Mouse (Mus musculus): ENCODE data around the gene Hspa12b. TPM values are rescaled to one million over a fixed set of nuclear protein-coding genes. Genes with fewer than 3 reads are reported as not detected.

The Hspa12b gene
- 16.0 and 17.2 TPM in 2 replicates for polyA plus RNA-seq (2015; fragmentation: Nextera tagmentation; extraction: Ambion mirVana)

DNA sequence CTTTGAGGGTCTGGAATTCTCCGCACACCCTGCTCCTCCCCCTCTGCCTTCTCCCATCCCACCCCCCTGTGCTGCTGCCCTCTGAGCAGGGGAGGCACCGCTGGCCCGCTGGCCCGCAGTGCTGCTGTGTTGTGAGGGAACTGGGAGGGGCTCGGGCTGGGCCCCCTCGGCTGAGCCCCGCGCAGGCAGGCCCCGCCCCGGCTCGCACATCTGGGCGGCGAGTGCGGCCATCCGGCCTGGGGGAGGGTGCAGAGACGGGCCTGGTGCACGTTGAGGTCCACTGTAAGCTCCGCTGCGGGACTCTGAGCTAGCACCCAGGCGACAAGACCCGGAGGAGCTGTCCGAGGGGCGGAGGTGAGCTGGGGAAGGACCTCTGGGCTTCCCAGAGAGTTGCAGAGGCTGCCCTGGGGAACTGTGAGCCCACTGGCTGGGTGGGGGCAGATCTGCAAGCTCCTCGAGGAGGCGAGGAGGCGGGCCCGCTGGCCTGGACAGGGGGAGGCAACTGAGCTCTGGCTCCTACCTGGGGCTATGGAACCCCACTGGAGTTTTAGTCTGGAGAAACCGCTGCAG lies at the start of gene Hspa12b:
Gene Hspa12b (plus strand): TSS at position 120 of the 570 bp plus-strand sequence.
- Histone ChIP-seq H3K27me3 (ENCODE audit: control insufficient read depth, insufficient read depth, low read depth, low read length) (no peaks in the 10 kb centered on the region), H3K4me1 (replicated peaks; ENCODE audit: control insufficient read depth, insufficient read depth, low read length) (peaks cover 8% of the 10 kb centered on the region; the same call in 1 of the 2 replicates), H3K9me3 (ENCODE audit: control insufficient read depth, low read length) (no peaks in the 10 kb centered on the region), H3K4me2 (ENCODE audit: low read depth, low read length) (peak within 1 kb of the TSS; percentile 70), H3K9ac (ENCODE audit: low read length) (peak within 1 kb of the TSS; percentile 77), H3K36me3 (ENCODE audit: control insufficient read depth, insufficient read depth, low read length) (no peaks in the 10 kb centered on the region), H3K4me3 (ENCODE audit: low read length) (peak within 1 kb of the TSS; percentile 56), H3K27ac (ENCODE audit: low read length) (peak within 1 kb of the TSS; percentile 42)
- peak; percentile 97 for ATAC-seq (ENCODE audit: low read depth)
- under 1% methylated on average over 27 of the region's 28 CpGs for whole genome bisulfite sequencing

DNA sequence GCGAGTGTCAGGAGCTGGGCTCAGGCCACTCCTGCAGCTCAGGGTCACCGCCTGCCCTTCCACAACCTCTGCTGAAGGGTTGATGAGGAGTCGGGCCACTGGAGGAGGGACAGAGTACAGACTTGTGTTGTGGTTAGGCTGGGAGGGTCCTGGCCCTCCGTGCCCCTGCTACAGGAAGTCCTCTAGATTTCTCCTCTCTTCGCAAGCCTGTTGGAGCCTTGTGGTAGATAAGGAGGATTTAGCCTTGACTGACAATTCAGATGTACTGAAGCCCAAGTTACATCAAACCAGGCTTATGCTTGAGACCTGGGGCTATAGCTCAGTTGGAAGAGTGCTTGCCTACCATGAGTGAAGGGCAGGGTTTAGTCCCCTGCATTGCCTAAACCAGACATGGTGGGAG lies 46.6 kb upstream of the Hspa12b start:
- Histone ChIP-seq H3K4me1 (replicated peaks; ENCODE audit: control insufficient read depth, insufficient read depth, low read length) (no peaks in the 10 kb centered on the region), H3K4me2 (ENCODE audit: low read depth, low read length) (no peak overlapping the region)
- ATAC-seq (ENCODE audit: low read depth), result no peak

DNA sequence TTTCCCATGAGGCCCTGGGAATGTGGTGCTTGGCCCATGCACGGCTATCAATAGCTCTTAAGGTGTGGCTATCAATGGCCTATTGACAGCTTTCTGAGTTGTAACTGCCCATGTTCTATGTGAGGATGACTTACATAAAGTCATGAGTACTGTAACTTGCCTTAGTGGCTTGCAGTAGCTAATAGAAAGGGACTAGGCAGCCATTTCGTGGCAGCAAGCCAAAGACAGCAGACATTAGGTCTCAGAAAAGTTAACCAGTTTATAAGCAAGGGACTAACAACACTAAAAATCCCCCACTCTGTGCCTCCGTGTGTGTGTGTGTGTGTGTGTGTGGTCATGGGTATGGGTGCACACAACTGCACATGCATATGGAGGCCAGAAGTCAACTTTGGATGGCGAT lies 42.9 kb upstream of the Hspa12b start:
- H3K4me3 ChIP-seq (ENCODE audit: low read length), result no peak overlapping the region
- no peaks in the 10 kb centered on the region for H3K36me3 ChIP-seq (ENCODE audit: control insufficient read depth, insufficient read depth, low read length)
- ATAC-seq (ENCODE audit: low read depth), result no peak
- no peak overlapping the region for H3K9ac ChIP-seq (ENCODE audit: low read length)
- H3K27me3 ChIP-seq (ENCODE audit: control insufficient read depth, insufficient read depth, low read depth, low read length), result no peaks in the 10 kb centered on the region
- no peaks in the 10 kb centered on the region for H3K4me1 ChIP-seq (replicated peaks; ENCODE audit: control insufficient read depth, insufficient read depth, low read length)
- WGBS, result 79% methylated on average over 4 of the region's 4 CpGs
- no peak overlapping the region for H3K4me2 ChIP-seq (ENCODE audit: low read depth, low read length)
- H3K27ac ChIP-seq (ENCODE audit: low read length), result no peak overlapping the region
- no peaks in the 10 kb centered on the region for H3K9me3 ChIP-seq (ENCODE audit: control insufficient read depth, low read length)

More for the DNA sequence above, 46.6 kb upstream of the Hspa12b start:
- Histone ChIP-seq H3K4me3 (ENCODE audit: low read length) (no peak overlapping the region), H3K9me3 (ENCODE audit: control insufficient read depth, low read length) (no peaks in the 10 kb centered on the region), H3K27ac (ENCODE audit: low read length) (no peak overlapping the region), H3K27me3 (ENCODE audit: control insufficient read depth, insufficient read depth, low read depth, low read length) (no peaks in the 10 kb centered on the region), H3K9ac (ENCODE audit: low read length) (no peak overlapping the region), H3K36me3 (ENCODE audit: control insufficient read depth, insufficient read depth, low read length) (no peaks in the 10 kb centered on the region)
- 69% methylated on average over 5 of the region's 5 CpGs for WGBS

DNA sequence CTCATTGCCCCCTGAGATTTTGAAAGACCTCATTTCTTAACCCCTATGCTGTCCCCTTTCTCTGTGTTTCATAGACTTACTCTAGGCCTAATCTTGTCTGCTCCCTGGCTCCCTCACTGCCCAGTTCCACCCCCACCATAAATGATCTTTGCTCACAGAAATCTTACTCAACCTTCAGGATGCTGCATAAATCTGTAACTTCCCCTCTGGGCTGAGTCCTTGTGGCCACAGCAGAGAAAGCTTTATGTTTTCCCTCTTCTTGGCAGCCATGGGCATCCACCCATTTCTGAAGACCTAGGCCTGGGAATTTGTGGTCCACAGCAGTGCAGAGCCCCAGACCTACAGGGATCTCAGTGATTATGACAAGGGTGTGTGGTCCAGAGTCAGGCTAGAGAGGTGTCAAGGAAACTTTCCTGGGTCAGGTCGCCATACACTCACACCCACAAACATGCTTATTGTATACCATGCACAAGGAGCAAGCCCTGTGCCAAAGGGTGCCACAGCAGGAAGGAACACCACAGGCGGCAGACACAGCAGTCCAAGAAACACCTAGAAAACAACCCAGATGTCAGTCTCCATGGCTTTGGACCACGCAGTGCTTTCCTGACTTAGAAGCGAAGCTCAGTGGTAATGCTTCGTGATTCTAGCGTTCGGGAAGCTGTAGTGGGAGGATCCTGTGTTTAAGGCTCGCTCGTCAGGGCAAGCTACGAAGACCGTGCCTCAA lies 40.3 kb upstream of the Hspa12b start, which contains the start of gene Siglec1:
Gene Siglec1 (minus strand): TSS at position 99 of the 724 bp plus-strand sequence.
- no peak for ATAC-seq (ENCODE audit: low read depth)
- H3K4me3 ChIP-seq (ENCODE audit: low read length), result no peak within 1 kb of the TSS
- no peak within 1 kb of the TSS for H3K4me2 ChIP-seq (ENCODE audit: low read depth, low read length)
- H3K4me1 ChIP-seq (replicated peaks; ENCODE audit: control insufficient read depth, insufficient read depth, low read length), result no peaks in the 10 kb centered on the region
- H3K27me3 ChIP-seq (ENCODE audit: control insufficient read depth, insufficient read depth, low read depth, low read length), result no peaks in the 10 kb centered on the region
- no peaks in the 10 kb centered on the region for H3K36me3 ChIP-seq (ENCODE audit: control insufficient read depth, insufficient read depth, low read length)
- no peak within 1 kb of the TSS for H3K27ac ChIP-seq (ENCODE audit: low read length)
- no peak within 1 kb of the TSS for H3K9ac ChIP-seq (ENCODE audit: low read length)
- no peaks in the 10 kb centered on the region for H3K9me3 ChIP-seq (ENCODE audit: control insufficient read depth, low read length)
- 83% methylated on average over 11 of the region's 11 CpGs for WGBS

DNA sequence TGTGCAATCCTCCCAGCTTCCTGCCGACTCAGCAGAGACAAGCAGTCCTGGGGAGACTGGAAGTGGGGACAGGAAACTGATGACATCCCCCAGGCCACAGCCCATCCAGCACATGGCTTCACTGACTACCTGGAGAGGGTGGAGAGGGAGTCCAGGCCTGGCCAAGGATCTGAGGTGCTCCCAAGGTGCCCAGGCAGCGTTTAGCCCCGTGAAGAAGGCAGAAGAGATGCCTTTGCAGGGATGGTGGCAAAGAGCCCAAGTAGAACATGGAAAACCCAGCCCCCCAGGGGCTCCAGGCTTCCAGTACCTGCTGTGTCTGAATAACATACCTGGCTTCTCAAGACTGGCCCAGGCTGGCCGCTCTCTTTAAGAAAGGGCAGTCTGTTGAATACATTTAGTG lies 38.5 kb upstream of the Hspa12b start:
- Histone ChIP-seq H3K9me3 (ENCODE audit: control insufficient read depth, low read length) (no peaks in the 10 kb centered on the region), H3K36me3 (ENCODE audit: control insufficient read depth, insufficient read depth, low read length) (no peaks in the 10 kb centered on the region), H3K4me3 (ENCODE audit: low read length) (no peak overlapping the region), H3K27ac (ENCODE audit: low read length) (no peak overlapping the region), H3K9ac (ENCODE audit: low read length) (no peak overlapping the region), H3K4me1 (replicated peaks; ENCODE audit: control insufficient read depth, insufficient read depth, low read length) (no peaks in the 10 kb centered on the region), H3K27me3 (ENCODE audit: control insufficient read depth, insufficient read depth, low read depth, low read length) (no peaks in the 10 kb centered on the region), H3K4me2 (ENCODE audit: low read depth, low read length) (no peak overlapping the region)
- 67% methylated on average over 4 of the region's 4 CpGs for WGBS
- peak; percentile 26; the same call in 1 of the 2 replicates for ATAC-seq (ENCODE audit: low read depth)

DNA sequence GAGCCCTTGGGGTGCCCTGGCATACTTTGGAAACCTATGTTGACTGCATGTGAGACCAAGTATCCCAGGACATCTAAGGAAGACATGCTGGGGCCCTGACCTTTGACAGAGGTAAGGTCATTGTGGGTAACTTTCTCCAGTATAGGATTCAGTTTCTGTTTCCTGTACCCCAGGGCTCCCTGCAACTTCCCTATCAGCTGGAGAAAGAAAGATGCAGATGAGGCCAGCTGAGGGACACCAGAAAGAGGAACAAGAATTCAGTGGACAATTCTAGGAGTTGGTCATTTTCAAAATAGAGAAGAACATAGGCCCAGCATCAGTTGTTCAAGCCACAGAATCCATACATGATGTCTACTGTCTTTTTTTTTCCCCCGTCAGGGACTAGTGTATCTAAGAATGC lies 37.4 kb upstream of the Hspa12b start:
- WGBS, result 84% methylated on average over 1 of the region's 1 CpGs
- H3K36me3 ChIP-seq (ENCODE audit: control insufficient read depth, insufficient read depth, low read length), result no peaks in the 10 kb centered on the region

DNA sequence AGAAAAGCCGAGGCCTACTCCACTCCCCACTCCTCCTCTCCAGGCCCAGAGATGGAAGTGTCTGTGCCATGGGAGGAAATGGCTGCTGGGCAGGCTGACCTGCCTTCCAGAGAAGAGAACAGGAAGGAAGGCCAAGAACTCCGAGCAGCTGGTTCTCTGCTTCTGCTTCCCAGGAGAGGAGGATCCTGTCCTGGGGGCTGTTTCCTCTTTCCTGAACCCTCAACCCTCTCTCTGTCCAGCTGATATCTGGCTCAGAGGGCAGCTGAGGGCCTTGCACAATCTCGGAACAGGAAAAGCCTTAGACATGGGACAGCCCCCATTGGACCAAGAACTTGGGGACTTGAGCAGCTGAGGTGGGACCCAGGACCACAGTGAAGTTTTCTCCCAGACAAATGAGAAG lies 36.2 kb upstream of the Hspa12b start:
- peak; percentile 35; the same call in 1 of the 2 replicates for ATAC-seq (ENCODE audit: low read depth)
- WGBS, result 49% methylated on average over 3 of the region's 3 CpGs
- Histone ChIP-seq H3K27ac (ENCODE audit: low read length) (no peak overlapping the region; the same call in 1 of the 2 replicates), H3K4me1 (replicated peaks; ENCODE audit: control insufficient read depth, insufficient read depth, low read length) (no peaks in the 10 kb centered on the region), H3K36me3 (ENCODE audit: control insufficient read depth, insufficient read depth, low read length) (no peaks in the 10 kb centered on the region), H3K9me3 (ENCODE audit: control insufficient read depth, low read length) (no peaks in the 10 kb centered on the region), H3K27me3 (ENCODE audit: control insufficient read depth, insufficient read depth, low read depth, low read length) (no peaks in the 10 kb centered on the region), H3K4me3 (ENCODE audit: low read length) (no peak overlapping the region), H3K9ac (ENCODE audit: low read length) (no peak overlapping the region), H3K4me2 (ENCODE audit: low read depth, low read length) (no peak overlapping the region)

More for the DNA sequence above, 37.4 kb upstream of the Hspa12b start:
- Histone ChIP-seq H3K4me1 (replicated peaks; ENCODE audit: control insufficient read depth, insufficient read depth, low read length) (no peaks in the 10 kb centered on the region), H3K4me2 (ENCODE audit: low read depth, low read length) (no peak overlapping the region), H3K4me3 (ENCODE audit: low read length) (no peak overlapping the region), H3K27me3 (ENCODE audit: control insufficient read depth, insufficient read depth, low read depth, low read length) (no peaks in the 10 kb centered on the region), H3K9me3 (ENCODE audit: control insufficient read depth, low read length) (no peaks in the 10 kb centered on the region), H3K9ac (ENCODE audit: low read length) (no peak overlapping the region), H3K27ac (ENCODE audit: low read length) (no peak overlapping the region)
- no peak for ATAC-seq (ENCODE audit: low read depth)

DNA sequence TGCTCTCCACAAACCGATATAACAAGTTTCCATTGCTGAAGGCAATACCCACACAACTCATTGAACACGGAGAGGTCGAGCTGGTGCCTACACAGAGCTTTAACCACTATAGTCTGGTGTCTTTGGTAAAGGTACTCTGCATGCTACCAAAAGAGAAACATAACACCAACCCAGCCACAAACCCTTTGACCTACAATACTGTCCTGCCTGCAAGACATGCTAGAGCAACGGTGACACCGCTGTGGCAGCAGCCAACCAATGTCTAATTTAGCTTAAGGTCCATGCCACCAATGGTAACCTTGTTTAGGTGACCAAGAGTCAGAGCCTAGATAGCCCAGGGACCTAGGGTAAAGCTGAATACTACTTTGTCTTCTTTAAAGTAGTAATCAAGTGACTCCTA lies 33.5 kb upstream of the Hspa12b start:
- WGBS, result 83% methylated on average over 5 of the region's 5 CpGs
- H3K27ac ChIP-seq (ENCODE audit: low read length), result no peak overlapping the region

DNA sequence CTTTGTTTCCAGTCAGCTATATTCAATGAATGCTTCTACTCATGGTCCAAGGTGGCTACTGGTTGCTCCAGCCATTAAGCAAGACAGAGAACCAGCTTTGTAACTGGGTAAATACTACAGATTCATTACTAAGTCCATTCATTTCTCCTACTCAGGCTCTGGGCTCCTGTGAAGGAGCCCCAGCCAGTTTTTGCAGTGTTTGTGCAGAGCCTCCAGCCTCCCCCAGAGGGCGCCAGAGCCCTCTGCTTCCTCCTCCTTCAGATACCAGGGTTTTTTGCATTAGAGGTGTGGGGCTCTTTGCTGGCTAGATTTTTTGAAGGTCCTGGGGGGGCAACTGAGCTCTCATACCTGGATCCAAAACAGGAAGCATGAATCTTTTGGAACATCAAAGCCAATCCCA lies 32.3 kb upstream of the Hspa12b start:
- Histone ChIP-seq H3K9ac (ENCODE audit: low read length) (peak overlapping the region; percentile 4; the same call in 1 of the 2 replicates), H3K27ac (ENCODE audit: low read length) (no peak overlapping the region), H3K9me3 (ENCODE audit: control insufficient read depth, low read length) (no peaks in the 10 kb centered on the region), H3K27me3 (ENCODE audit: control insufficient read depth, insufficient read depth, low read depth, low read length) (no peaks in the 10 kb centered on the region), H3K36me3 (ENCODE audit: control insufficient read depth, insufficient read depth, low read length) (no peaks in the 10 kb centered on the region), H3K4me1 (replicated peaks; ENCODE audit: control insufficient read depth, insufficient read depth, low read length) (peaks cover 5% of the 10 kb centered on the region), H3K4me3 (ENCODE audit: low read length) (no peak overlapping the region), H3K4me2 (ENCODE audit: low read depth, low read length) (no peak overlapping the region)
- ATAC-seq (ENCODE audit: low read depth), result peak; percentile 66; the same call in 1 of the 2 replicates
- 6% methylated on average over 1 of the region's 1 CpGs for WGBS

More for the DNA sequence above, 33.5 kb upstream of the Hspa12b start:
- no peak overlapping the region for H3K9ac ChIP-seq (ENCODE audit: low read length)
- no peak for ATAC-seq (ENCODE audit: low read depth)
- H3K4me1 ChIP-seq (replicated peaks; ENCODE audit: control insufficient read depth, insufficient read depth, low read length), result peaks cover 5% of the 10 kb centered on the region
- no peak overlapping the region for H3K4me2 ChIP-seq (ENCODE audit: low read depth, low read length)
- no peaks in the 10 kb centered on the region for H3K27me3 ChIP-seq (ENCODE audit: control insufficient read depth, insufficient read depth, low read depth, low read length)
- no peak overlapping the region for H3K4me3 ChIP-seq (ENCODE audit: low read length)
- no peaks in the 10 kb centered on the region for H3K9me3 ChIP-seq (ENCODE audit: control insufficient read depth, low read length)
- no peaks in the 10 kb centered on the region for H3K36me3 ChIP-seq (ENCODE audit: control insufficient read depth, insufficient read depth, low read length)

All from lung, embryonic 16.5 days (tissue).